Mouse (Mus musculus) CH12.LX (cell line): ENCODE measurements around the gene Tmem234. TPM values are rescaled to one million over a fixed set of nuclear protein-coding genes. Genes with fewer than 3 reads are reported as not detected.
A peak's percentile ranks its signal among the peaks of the same experiment; 100 is the strongest.

Experiments used
- DNase-seq: peaks from one replicate; pipeline ENCODE4 v3.0.0-alpha.2; 2013; ENCODE audit errors: extremely low read depth
- H3K27ac ChIP-seq: 2 replicates; pipeline ENCODE4 v1.5.1; 2012; ENCODE audit warnings: low read depth, mild to moderate bottlenecking, control low read depth, moderate library complexity; ENCODE audit not compliant: insufficient read depth
- H3K27me3 ChIP-seq: replicated peaks from 2 replicates; pipeline ENCODE3; 2012; ENCODE audit warnings: inconsistent platforms
- H3K36me3 ChIP-seq, 2 experiments: replicated peaks in 1 of 2; 2 replicates each; pipeline versions ENCODE3 to v1.6.1; 2012; ENCODE audit warnings: inconsistent platforms in 1 of 2, low read length in 1 of 2, mild to moderate bottlenecking in 1 of 2, mixed read lengths in 1 of 2, moderate library complexity in 1 of 2; ENCODE audit not compliant: control insufficient read depth in 1 of 2, insufficient read depth in 1 of 2
- H3K4me1 ChIP-seq, 2 experiments: 2 replicates each; pipeline ENCODE4 v1.6.1; 2012; ENCODE audit warnings: inconsistent platforms in 1 of 2, moderate library complexity in 1 of 2; ENCODE audit not compliant: insufficient read depth in 2 of 2, control insufficient read depth in 1 of 2
- H3K4me2 ChIP-seq: 2 replicates; pipeline ENCODE4 v1.6.1; 2012; ENCODE audit warnings: low read depth, mild to moderate bottlenecking, control low read depth; ENCODE audit not compliant: poor library complexity, insufficient read depth, severe bottlenecking
- H3K4me3 ChIP-seq, 3 experiments: fragments of 150-350 bp in 1 of 3; sonication (generic) in 1 of 3; replicated peaks in 1 of 3; 2 replicates each; pipeline versions ENCODE3 to v1.5.1; 2011 to 2012; ENCODE audit warnings: low read depth in 2 of 3, low read length in 2 of 3, mild to moderate bottlenecking in 2 of 3, moderate library complexity in 2 of 3, control low read depth in 1 of 3, improper control_type of control experiment in 1 of 3, inconsistent platforms in 1 of 3, mixed read lengths in 1 of 3; ENCODE audit not compliant: poor library complexity in 1 of 3
- H3K79me2 ChIP-seq: replicated peaks from 2 replicates; pipeline ENCODE4 v1.6.1; 2012; ENCODE audit warnings: mild to moderate bottlenecking, moderate library complexity; ENCODE audit not compliant: control insufficient read depth, poor library complexity, insufficient read depth, severe bottlenecking; ENCODE audit errors: extremely low read depth
- H3K9ac ChIP-seq: 2 replicates; pipeline ENCODE4 v1.6.1; 2012; ENCODE audit warnings: low read depth, mild to moderate bottlenecking, control low read depth, moderate library complexity; ENCODE audit not compliant: insufficient read depth
- H3K9me3 ChIP-seq: replicated peaks from 2 replicates; pipeline ENCODE3; 2012; ENCODE audit warnings: low read length, inconsistent platforms, mixed read lengths
- CHD1 ChIP-seq: IDR thresholded peaks from 2 replicates; pipeline ENCODE4 v1.6.1; 2012; ENCODE audit warnings: low read depth, low read length, improper control_type of control experiment, inconsistent platforms
- CTCF ChIP-seq, 2 experiments: IDR thresholded peaks in 1 of 2; conservative IDR thresholded peaks in 1 of 2; 2 replicates each; pipeline ENCODE4 v1.5.1; 2011 to 2012; ENCODE audit warnings: low read depth in 2 of 2, low read length in 2 of 2, improper control_type of control experiment in 1 of 2, inconsistent platforms in 1 of 2, mild to moderate bottlenecking in 1 of 2, moderate library complexity in 1 of 2
- E2F4 ChIP-seq: IDR thresholded peaks from 2 replicates; pipeline ENCODE4 v1.6.1; 2011; ENCODE audit warnings: low read depth, low read length, improper control_type of control experiment; ENCODE audit not compliant: insufficient replicate concordance
- ELF1 ChIP-seq: IDR thresholded peaks from 2 replicates; pipeline ENCODE4 v1.6.1; 2014; ENCODE audit warnings: low read depth, mild to moderate bottlenecking, inconsistent platforms, low read length, improper control_type of control experiment
- ETS1 ChIP-seq: conservative IDR thresholded peaks from 2 replicates; pipeline ENCODE4 v1.6.1; 2012; ENCODE audit warnings: low read depth, mild to moderate bottlenecking, inconsistent platforms, low read length, improper control_type of control experiment, moderate library complexity
- MAZ ChIP-seq: IDR thresholded peaks from 2 replicates; pipeline ENCODE4 v1.6.1; 2012; ENCODE audit warnings: low read depth, mild to moderate bottlenecking, inconsistent platforms, low read length, improper control_type of control experiment, moderate library complexity
- MXI1 ChIP-seq: IDR thresholded peaks from 2 replicates; pipeline ENCODE4 v1.6.1; 2011; ENCODE audit warnings: mild to moderate bottlenecking, low read depth, low read length, improper control_type of control experiment
- MYC ChIP-seq: IDR thresholded peaks from 2 replicates; pipeline ENCODE4 v1.6.1; 2011; ENCODE audit warnings: low read depth, mild to moderate bottlenecking, improper control_type of control experiment, low read length
- NELFE ChIP-seq: IDR thresholded peaks from 2 replicates; pipeline ENCODE4 v1.6.1; 2011; ENCODE audit warnings: low read depth, low read length, improper control_type of control experiment
- NRF1 ChIP-seq: IDR thresholded peaks from 2 replicates; pipeline ENCODE4 v1.6.1; 2014; ENCODE audit warnings: low read depth, mild to moderate bottlenecking, inconsistent platforms, low read length, improper control_type of control experiment, moderate library complexity
- POLR2A ChIP-seq: IDR thresholded peaks from 2 replicates; pipeline ENCODE4 v1.6.1; 2011; ENCODE audit warnings: low read depth, mild to moderate bottlenecking, improper control_type of control experiment, low read length
- POLR2AphosphoS2 ChIP-seq: IDR thresholded peaks from 2 replicates; pipeline ENCODE4 v1.6.1; 2011; ENCODE audit warnings: low read depth, low read length, improper control_type of control experiment
- RAD21 ChIP-seq: IDR thresholded peaks from 2 replicates; pipeline ENCODE4 v1.6.1; 2011; ENCODE audit warnings: low read depth, mild to moderate bottlenecking, low read length, improper control_type of control experiment, moderate library complexity
- RCOR1 ChIP-seq: conservative IDR thresholded peaks from 2 replicates; pipeline ENCODE4 v1.6.1; 2012; ENCODE audit warnings: low read depth, mild to moderate bottlenecking, inconsistent platforms, low read length, improper control_type of control experiment
- SIN3A ChIP-seq: IDR thresholded peaks from 2 replicates; pipeline ENCODE4 v1.6.1; 2012; ENCODE audit warnings: low read length, improper control_type of control experiment, inconsistent platforms
- SMC3 ChIP-seq: IDR thresholded peaks from 2 replicates; pipeline ENCODE4 v1.6.1; 2011; ENCODE audit warnings: low read depth, low read length, improper control_type of control experiment
- TCF12 ChIP-seq: IDR thresholded peaks from 2 replicates; pipeline ENCODE4 v1.6.1; 2014; ENCODE audit warnings: low read depth, mild to moderate bottlenecking, inconsistent platforms, low read length, improper control_type of control experiment
- USF2 ChIP-seq: conservative IDR thresholded peaks from 2 replicates; pipeline ENCODE4 v1.6.1; 2011; ENCODE audit warnings: low read depth, low read length, improper control_type of control experiment
- ZC3H11A ChIP-seq: IDR thresholded peaks from 2 replicates; pipeline ENCODE4 v1.6.1; 2012; ENCODE audit warnings: low read depth, mild to moderate bottlenecking, inconsistent platforms, low read length, improper control_type of control experiment
- ZKSCAN1 ChIP-seq: IDR thresholded peaks from 2 replicates; pipeline ENCODE4 v1.6.1; 2012; ENCODE audit warnings: low read depth, inconsistent platforms, low read length, improper control_type of control experiment, borderline replicate concordance
- dilution Hi-C: fragments of 300-500 bp; cut with MboI; formaldehyde crosslinking; loops from 2 replicates; pipeline ENCODE4 v1.14.3; 2020; ENCODE audit warnings: low sequenced_read_pairs; ENCODE audit not compliant: extremely low pct_unique_long_range_greater_than_20kb, extremely low pct_ligation_motif_present
- in situ Hi-C: fragments of 300-500 bp; cut with MboI; formaldehyde crosslinking; loops from 3 replicates; pipeline ENCODE4 v1.14.3; 2019; ENCODE audit warnings: low sequenced_read_pairs, low pct_ligation_motif_present, low pct_unique_long_range_greater_than_20kb, mixed read lengths
- polyA plus RNA-seq: library from polyadenylated mRNA; unstranded; fragments of >175 nt; gene quantifications from 2 replicates; pipeline ENCODE4 v1.2.1, GENCODE M21; 2012; ENCODE audit warnings: low read depth; ENCODE audit not compliant: insufficient read length
- total RNA-seq, 2 experiments: library from RNA; depleted of rRNA; stranded (reverse); fragments of 300-350 nt in 1 of 2; fragments of >200 nt in 1 of 2; gene quantifications; 2 replicates each; pipeline ENCODE4 v1.2.3; 2012 to 2014

Tmem234 gene
- total and polyA plus RNA-seq, 3 experiments = 97.6 to 113 (median 111) TPM

- H3K4me2 ChIP-seq = peak overlapping the region; percentile 35; the same call in 1 of the 2 replicates
- TF ChIP-seq ETS1 (0 out of 2 replicates have a peak, but pooled peaks have one; percentile 6), NRF1 (no peak), NELFE (no peak), POLR2A (peak; percentile 28), RCOR1 (no peak), RAD21 (no peak), E2F4 (no peak), SIN3A (0 out of 2 replicates have a peak, but pooled peaks have one; percentile 1), POLR2AphosphoS2 (peak; percentile 39; the same call in 1 of the 2 replicates), MAZ (no peak), CHD1 (no peak), ZKSCAN1 (no peak), ELF1 (peak; percentile 62), USF2 (no peak)
- TF ChIP-seq, all 38 proteins: peak for 5
- in situ Hi-C loops = loop anchor here (25.0 kb wide), 1 partner anchor 262 kb away; no protein-coding TSS in a partner anchor
- Histone ChIP-seq H3K79me2 (no peaks in the 10 kb centered on the region), H3K9ac (0 out of 2 replicates have a peak overlapping the region, but pooled peaks have one; percentile 46), H3K4me1 (peaks cover 11 to 63% of the 10 kb centered on the region in 2 experiments), H3K36me3 (peaks cover 35 to 55% of the 10 kb centered on the region in 2 experiments), H3K9me3 (no peaks in the 10 kb centered on the region), H3K27ac (peak overlapping the region; percentile 29), H3K4me3 (peak overlapping the region; percentile 31 to 77 (median 54)), H3K27me3 (no peaks in the 10 kb centered on the region)
- dilution Hi-C loops = no loop called here
- DNase-seq = peak; percentile 93
Measured at GRCm38 (mm10) chr4:129624281-129625028, 24.0 kb downstream of the Tmem234 start.

- Histone ChIP-seq H3K4me2 (peak overlapping the region; percentile 35; the same call in 1 of the 2 replicates), H3K4me1 (peaks cover 11 to 59% of the 10 kb centered on the region in 2 experiments), H3K4me3 (peak overlapping the region in 2 of 3 experiments; percentile 6 to 28), H3K27me3 (no peaks in the 10 kb centered on the region), H3K9ac (no peak overlapping the region), H3K9me3 (no peaks in the 10 kb centered on the region), H3K27ac (peak overlapping the region; percentile 66; the same call in 1 of the 2 replicates), H3K36me3 (peaks cover 39 to 58% of the 10 kb centered on the region in 2 experiments), H3K79me2 (no peaks in the 10 kb centered on the region)
- dilution Hi-C loops (no loop called here), in situ Hi-C loops (no loop called here)
- TF ChIP-seq ZC3H11A (no peak), SIN3A (no peak), MYC (no peak), MXI1 (0 out of 2 replicates have a peak, but pooled peaks have one; percentile 21), RAD21 (no peak), TCF12 (no peak), NRF1 (peak; percentile 87), CTCF (conservative IDR thresholded peaks at IDR 0.05 in 1 of 2, IDR thresholded peaks at IDR 0.05 in 1 of 2; ENCODE audit: low read depth in 2 of 2, low read length in 2 of 2) (no peak), SMC3 (no peak)
- peak; percentile 89 for DNase-seq
Measured at GRCm38 (mm10) chr4:129625029-129625370, 24.5 kb downstream of the Tmem234 start.
